ENCODE assay signal across 8 mouse cellular contexts in genomic region chr4:129640101-129640637, GRCm38 (mm10). TPM values are rescaled to one million over a fixed set of nuclear protein-coding genes. Genes with fewer than 3 reads are reported as not detected.
DNase-seq lines count a peak whose midpoint lies in the region; ATAC-seq and TF ChIP-seq lines count a peak whose summit lies in the region.

No protein-coding gene starts in this region.

- no peak for TF ChIP-seq CTCF in bone marrow, adult 2 months (IDR thresholded peaks at IDR 0.05; ENCODE audit: control insufficient read depth, insufficient read depth, low read length)

- H3K9me3 ChIP-seq in forebrain, embryonic 11.5 days (ENCODE audit: control insufficient read depth, low read length): no peaks in the 10 kb centered on the region
- H3K9me3 ChIP-seq in hindbrain, embryonic 13.5 days: no peaks in the 10 kb centered on the region
- H3K9me3 ChIP-seq in liver, embryonic 12.5 days (replicated peaks): no peaks in the 10 kb centered on the region
- no peaks in the 10 kb centered on the region for H3K9me3 ChIP-seq in neural tube, embryonic 12.5 days

- no peak for TF ChIP-seq POLR2A in bone marrow, adult 2 months (IDR thresholded peaks at IDR 0.05; ENCODE audit: borderline replicate concordance, control insufficient read depth, low read depth, low read length)

- no peaks in the 10 kb centered on the region for H3K4me1 ChIP-seq in bone marrow, adult 2 months (ENCODE audit: control insufficient read depth, insufficient read depth, low read length)
- peaks cover 5% of the 10 kb centered on the region; the same call in 1 of the 2 replicates for H3K4me1 ChIP-seq in forebrain, embryonic 11.5 days (replicated peaks; ENCODE audit: control insufficient read depth, insufficient read depth, low read length)
- H3K4me1 ChIP-seq in hindbrain, embryonic 13.5 days (replicated peaks): peaks cover 32% of the 10 kb centered on the region
- peaks cover 39% of the 10 kb centered on the region for H3K4me1 ChIP-seq in liver, embryonic 12.5 days
- peaks cover 23% of the 10 kb centered on the region for H3K4me1 ChIP-seq in neural tube, embryonic 12.5 days

- H3K4me3 ChIP-seq in bone marrow, adult 2 months (replicated peaks; ENCODE audit: control insufficient read depth, low read depth, low read length): peak overlapping the region; percentile 89
- H3K4me3 ChIP-seq in forebrain, embryonic 11.5 days (ENCODE audit: low read depth, low read length): peak overlapping the region; percentile 58
- peak overlapping the region; percentile 71 for H3K4me3 ChIP-seq in hindbrain, embryonic 13.5 days
- H3K4me3 ChIP-seq in liver, embryonic 12.5 days: peak overlapping the region; percentile 75
- peak overlapping the region; percentile 66 for H3K4me3 ChIP-seq in neural tube, embryonic 12.5 days

- H3K27ac ChIP-seq in bone marrow, adult 2 months (ENCODE audit: control insufficient read depth, insufficient read depth, low read depth, low read length, poor library complexity): peak overlapping the region; percentile 85
- peak overlapping the region; percentile 89; the same call in 1 of the 2 replicates for H3K27ac ChIP-seq in forebrain, embryonic 11.5 days (ENCODE audit: low read depth, low read length)
- peak overlapping the region; percentile 94 for H3K27ac ChIP-seq in hindbrain, embryonic 13.5 days
- peak overlapping the region; percentile 89 for H3K27ac ChIP-seq in liver, embryonic 12.5 days
- H3K27ac ChIP-seq in neural tube, embryonic 12.5 days: peak overlapping the region; percentile 29; the same call in 1 of the 2 replicates

- 1% methylated on average over 17 of the region's 17 CpGs for WGBS in bone marrow, adult 2 months
- WGBS in forebrain, embryonic 11.5 days: 9% methylated on average over 17 of the region's 17 CpGs
- WGBS in hindbrain, embryonic 13.5 days: 4% methylated on average over 17 of the region's 17 CpGs
- WGBS in liver, embryonic 12.5 days (ENCODE audit: insufficient replicate concordance): 3% methylated on average over 17 of the region's 17 CpGs
- WGBS in neural tube, embryonic 12.5 days: 7% methylated on average over 17 of the region's 17 CpGs

- H3K36me3 ChIP-seq in forebrain, embryonic 11.5 days (ENCODE audit: control insufficient read depth, insufficient read depth, low read length): peaks cover 18% of the 10 kb centered on the region; the same call in 1 of the 2 replicates
- peaks cover 51% of the 10 kb centered on the region for H3K36me3 ChIP-seq in hindbrain, embryonic 13.5 days
- H3K36me3 ChIP-seq in liver, embryonic 12.5 days: peaks cover 52% of the 10 kb centered on the region
- H3K36me3 ChIP-seq in neural tube, embryonic 12.5 days: peaks cover 43% of the 10 kb centered on the region

- peak; percentile 69 for DNase-seq in adrenal gland, adult 2 months
- no peak for DNase-seq in adrenal gland, adult 8-10 months
- DNase-seq in forebrain, embryonic 11.5 days (ENCODE audit: low spot score): peak; percentile 72
- DNase-seq in frontal cortex, adult 2 months (ENCODE audit: extremely low spot score in 1 of 2, low spot score in 1 of 2): no peak

- H3K4me2 ChIP-seq in forebrain, embryonic 11.5 days (ENCODE audit: low read depth, low read length, severe bottlenecking): peak overlapping the region; percentile 84
- H3K4me2 ChIP-seq in hindbrain, embryonic 13.5 days: peak overlapping the region; percentile 95
- H3K4me2 ChIP-seq in liver, embryonic 12.5 days: peak overlapping the region; percentile 94
- H3K4me2 ChIP-seq in neural tube, embryonic 12.5 days (replicated peaks): peak overlapping the region; percentile 95

- no peak for ATAC-seq in forebrain, embryonic 11.5 days (replicated peaks; ENCODE audit: low FRiP score)
- no peak for ATAC-seq in hindbrain, embryonic 13.5 days (ENCODE audit: low FRiP score)
- ATAC-seq in liver, embryonic 12.5 days: no peak
- no peak for ATAC-seq in neural tube, embryonic 12.5 days (ENCODE audit: low FRiP score, low read depth)

- H3K9ac ChIP-seq in forebrain, embryonic 11.5 days (ENCODE audit: low read length): peak overlapping the region; percentile 78
- peak overlapping the region; percentile 90 for H3K9ac ChIP-seq in hindbrain, embryonic 13.5 days
- H3K9ac ChIP-seq in liver, embryonic 12.5 days: peak overlapping the region; percentile 85
- peak overlapping the region; percentile 85 for H3K9ac ChIP-seq in neural tube, embryonic 12.5 days

- no peaks in the 10 kb centered on the region for H3K27me3 ChIP-seq in forebrain, embryonic 11.5 days (ENCODE audit: control insufficient read depth, insufficient read depth, low read length)
- H3K27me3 ChIP-seq in hindbrain, embryonic 13.5 days: no peaks in the 10 kb centered on the region
- H3K27me3 ChIP-seq in liver, embryonic 12.5 days (replicated peaks): no peaks in the 10 kb centered on the region
- no peaks in the 10 kb centered on the region for H3K27me3 ChIP-seq in neural tube, embryonic 12.5 days (replicated peaks)

RNA-seq across cellular contexts. Expression of gene Txlna, which starts 0.7 kb away (rescaled TPM):
- total RNA-seq in adrenal gland, adult 2 months (2021): 10 to 100 TPM; 56.0 to 66.6 TPM
- polyA plus RNA-seq in adrenal gland, adult 2 months (2012; rRNA removed): 25.2 and 28.9 TPM in 2 replicates
- 10 to 100 TPM; 65.9 to 84.3 (median 74.4) TPM for total RNA-seq in adrenal gland, adult 8-10 months (2022)
- polyA plus RNA-seq in bone marrow, adult 2 months (2011; ENCODE audit: insufficient read depth, insufficient read length, low replicate concordance, missing spikeins): 22.8 and 43.7 TPM in 2 replicates
- 109 and 115 TPM in 2 replicates for polyA plus RNA-seq in forebrain, embryonic 11.5 days (2014; fragmentation: Nextera tagmentation; extraction: Ambion mirVana)
- polyA plus RNA-seq in hindbrain, embryonic 13.5 days (2015; fragmentation: Nextera tagmentation; extraction: Ambion mirVana): 56.8 and 58.1 TPM in 2 replicates
- 45.4 and 45.7 TPM in 2 replicates for polyA plus RNA-seq in liver, embryonic 12.5 days (2016; fragmentation: Nextera tagmentation; extraction: Ambion mirVana)
- polyA plus RNA-seq in neural tube, embryonic 12.5 days (2016; fragmentation: Nextera tagmentation; extraction: Ambion mirVana): 77.6 and 83.5 TPM in 2 replicates
- polyA plus RNA-seq in frontal cortex, adult 2 months (2012; rRNA removed): 31.9 and 36.2 TPM in 2 replicates

RNA-seq across cellular contexts. Expression of gene Ccdc28b, which starts 16.4 kb away (rescaled TPM):
- total RNA-seq in adrenal gland, adult 2 months (2021): 10 to 100 TPM; 22.1 to 33.4 TPM
- polyA plus RNA-seq in adrenal gland, adult 2 months (2012; rRNA removed): 23.9 and 24.3 TPM in 2 replicates
- 10 to 100 TPM; 32.1 to 49.2 (median 43.5) TPM for total RNA-seq in adrenal gland, adult 8-10 months (2022)
- polyA plus RNA-seq in bone marrow, adult 2 months (2011; ENCODE audit: insufficient read depth, insufficient read length, low replicate concordance, missing spikeins): 42.2 and 75.8 TPM in 2 replicates
- polyA plus RNA-seq in forebrain, embryonic 11.5 days (2014; fragmentation: Nextera tagmentation; extraction: Ambion mirVana): 57.6 and 66.1 TPM in 2 replicates
- polyA plus RNA-seq in hindbrain, embryonic 13.5 days (2015; fragmentation: Nextera tagmentation; extraction: Ambion mirVana): 130 and 135 TPM in 2 replicates
- 16.6 and 19.9 TPM in 2 replicates for polyA plus RNA-seq in liver, embryonic 12.5 days (2016; fragmentation: Nextera tagmentation; extraction: Ambion mirVana)
- 103 and 107 TPM in 2 replicates for polyA plus RNA-seq in neural tube, embryonic 12.5 days (2016; fragmentation: Nextera tagmentation; extraction: Ambion mirVana)
- polyA plus RNA-seq in frontal cortex, adult 2 months (2012; rRNA removed): 105 and 107 TPM in 2 replicates

RNA-seq across cellular contexts. Expression of gene Iqcc, which starts 21.3 kb away (rescaled TPM):
- 10 to 100 TPM; 28.2 to 32.0 TPM for total RNA-seq in adrenal gland, adult 2 months (2021)
- polyA plus RNA-seq in adrenal gland, adult 2 months (2012; rRNA removed): 56.0 and 63.9 TPM in 2 replicates
- total RNA-seq in adrenal gland, adult 8-10 months (2022): 10 to 100 TPM; 35.1 to 47.4 (median 43.0) TPM
- polyA plus RNA-seq in bone marrow, adult 2 months (2011; ENCODE audit: insufficient read depth, insufficient read length, low replicate concordance, missing spikeins): 11.1 and 11.6 TPM in 2 replicates
- polyA plus RNA-seq in forebrain, embryonic 11.5 days (2014; fragmentation: Nextera tagmentation; extraction: Ambion mirVana): 25.4 and 27.2 TPM in 2 replicates
- polyA plus RNA-seq in hindbrain, embryonic 13.5 days (2015; fragmentation: Nextera tagmentation; extraction: Ambion mirVana): 30.0 and 37.8 TPM in 2 replicates
- polyA plus RNA-seq in liver, embryonic 12.5 days (2016; fragmentation: Nextera tagmentation; extraction: Ambion mirVana): 14.7 and 16.5 TPM in 2 replicates
- 32.5 and 32.6 TPM in 2 replicates for polyA plus RNA-seq in neural tube, embryonic 12.5 days (2016; fragmentation: Nextera tagmentation; extraction: Ambion mirVana)
- 32.0 and 34.9 TPM in 2 replicates for polyA plus RNA-seq in frontal cortex, adult 2 months (2012; rRNA removed)

RNA-seq across cellular contexts. Expression of gene Dcdc2b, which starts 26.1 kb away (rescaled TPM):
- total RNA-seq in adrenal gland, adult 2 months (2021): 1 to 10 TPM; 1.8 to 2.4 TPM
- 4.5 and 7.4 TPM in 2 replicates for polyA plus RNA-seq in adrenal gland, adult 2 months (2012; rRNA removed)
- 1 to 10 TPM; 1.4 to 4.2 (median 2.8) TPM for total RNA-seq in adrenal gland, adult 8-10 months (2022)
- 3.5 and 12.6 TPM in 2 replicates for polyA plus RNA-seq in bone marrow, adult 2 months (2011; ENCODE audit: insufficient read depth, insufficient read length, low replicate concordance, missing spikeins)
- polyA plus RNA-seq in forebrain, embryonic 11.5 days (2014; fragmentation: Nextera tagmentation; extraction: Ambion mirVana): 2.5 and 2.6 TPM in 2 replicates
- polyA plus RNA-seq in hindbrain, embryonic 13.5 days (2015; fragmentation: Nextera tagmentation; extraction: Ambion mirVana): 4.0 and 4.3 TPM in 2 replicates
- polyA plus RNA-seq in liver, embryonic 12.5 days (2016; fragmentation: Nextera tagmentation; extraction: Ambion mirVana): 0.51 and 1.3 TPM in 2 replicates
- polyA plus RNA-seq in neural tube, embryonic 12.5 days (2016; fragmentation: Nextera tagmentation; extraction: Ambion mirVana): 3.1 and 3.3 TPM in 2 replicates
- polyA plus RNA-seq in frontal cortex, adult 2 months (2012; rRNA removed): 11.6 and 13.7 TPM in 2 replicates

RNA-seq across cellular contexts. Expression of gene Kpna6, which starts 32.4 kb away (rescaled TPM):
- total RNA-seq in adrenal gland, adult 2 months (2021): 10 to 100 TPM; 82.7 to 93.8 TPM
- 23.7 and 31.1 TPM in 2 replicates for polyA plus RNA-seq in adrenal gland, adult 2 months (2012; rRNA removed)
- total RNA-seq in adrenal gland, adult 8-10 months (2022): 100 to 1,000 TPM in 2 of 4 experiments, 10 to 100 TPM in 2; 79.9 to 108 (median 103) TPM
- 8.6 and 19.2 TPM in 2 replicates for polyA plus RNA-seq in bone marrow, adult 2 months (2011; ENCODE audit: insufficient read depth, insufficient read length, low replicate concordance, missing spikeins)
- 12.0 and 13.9 TPM in 2 replicates for polyA plus RNA-seq in forebrain, embryonic 11.5 days (2014; fragmentation: Nextera tagmentation; extraction: Ambion mirVana)
- polyA plus RNA-seq in hindbrain, embryonic 13.5 days (2015; fragmentation: Nextera tagmentation; extraction: Ambion mirVana): 15.7 and 17.6 TPM in 2 replicates
- polyA plus RNA-seq in liver, embryonic 12.5 days (2016; fragmentation: Nextera tagmentation; extraction: Ambion mirVana): 10.0 and 10.3 TPM in 2 replicates
- polyA plus RNA-seq in neural tube, embryonic 12.5 days (2016; fragmentation: Nextera tagmentation; extraction: Ambion mirVana): 16.3 and 16.6 TPM in 2 replicates
- 43.6 and 49.5 TPM in 2 replicates for polyA plus RNA-seq in frontal cortex, adult 2 months (2012; rRNA removed)

Comparison
In these comparisons a context has a peak if more than half of its experiments do, and no peak if none do; other contexts are left out.
1. DNase-seq: peak in adrenal gland, adult 2 months (single experiment) and forebrain, embryonic 11.5 days (single experiment); none in adrenal gland, adult 8-10 months (single experiment) and frontal cortex, adult 2 months (0 of 2).
2. H3K27ac ChIP-seq: peak in every context shown above with its lines; median percentile 94 in hindbrain, embryonic 13.5 days; 89 in forebrain, embryonic 11.5 days; 89 in liver, embryonic 12.5 days; 85 in bone marrow, adult 2 months; 29 in neural tube, embryonic 12.5 days.
3. Peak in every context shown above with its lines, with median percentiles within 50 percentile points of each other: H3K4me3 ChIP-seq, H3K4me2 ChIP-seq and H3K9ac ChIP-seq.